Mouse (Mus musculus) urinary bladder, postnatal 10 days (tissue): ENCODE results near the gene Gm17577.
"Not testable (repeated sequence)": the region's sequence is repeated elsewhere in the genome, so short reads cannot be mapped to it uniquely, and the experiment has no call there.

Experiments
- DNase-seq: peaks from one replicate; pipeline ENCODE4 v3.0.0; 2022; ENCODE audit warnings: low spot score

Gm17577 gene

GRCm38 (mm10) chrX:123246807-123247206 lies at the start of gene Gm17577:
Gene Gm17577 (minus strand): TSS chrX:123246907.
- DNase-seq = not testable (repeated sequence)

- DNase-seq = not testable (repeated sequence)
These were observed 24.3 kb downstream of the Gm17577 start, which contains the start of gene Srsx for GRCm38 (mm10) chrX:123222381-123222780. Gene Srsx (minus strand): TSS chrX:123222481.
